Mouse (Mus musculus) heart, adult 18-20 months (tissue): ENCODE results near the gene Cst13. TPM values are rescaled to one million over a fixed set of nuclear protein-coding genes. Genes with fewer than 3 reads are reported as not detected.
"Not testable (repeated sequence)": the region's sequence is repeated elsewhere in the genome, so short reads cannot be mapped to it uniquely, and the experiment has no call there.

Source experiments
- DNase-seq, 2 experiments: peaks; one replicate each; pipeline ENCODE4 v3.0.0; 2021 to 2022; ENCODE audit warnings: mixed read lengths in 1 of 2
- long read RNA-seq, 2 experiments: library from polyadenylated mRNA; stranded (forward); transcript quantifications; one replicate each; pipeline ENCODE4 v2.0.0; 2021
- total RNA-seq, 2 experiments: library from RNA; stranded (reverse); gene quantifications; 2 replicates each; pipeline ENCODE4 v1.2.3; 2021

Gene Cst13
- total RNA-seq = not detected
- long read RNA-seq, experiment 1 = 0 reads
- long read RNA-seq, experiment 2 = 0 reads

GRCm38 (mm10) chr2:148819909-148820308 lies at the start of gene Cst13:
TSS of gene Cst13 (plus strand) at chr2:148820081.
- no peak for DNase-seq

GRCm38 (mm10) chr2:148771397-148771796 lies 48.5 kb upstream of the Cst13 start, which contains the start of gene Cst11:
TSS of gene Cst11 (minus strand) at chr2:148771497.
- not testable (repeated sequence) for DNase-seq

GRCm38 (mm10) chr2:148781709-148782108 lies 38.2 kb upstream of the Cst13 start, which contains the start of gene 8030411F24Rik:
TSS of gene 8030411F24Rik (plus strand) at chr2:148782009.
- DNase-seq = no peak

GRCm38 (mm10) chr2:148789142-148789541 lies 30.7 kb upstream of the Cst13 start, which contains the start of gene Cst12:
TSS of gene Cst12 (plus strand) at chr2:148789361.
- no peak for DNase-seq

DNA sequence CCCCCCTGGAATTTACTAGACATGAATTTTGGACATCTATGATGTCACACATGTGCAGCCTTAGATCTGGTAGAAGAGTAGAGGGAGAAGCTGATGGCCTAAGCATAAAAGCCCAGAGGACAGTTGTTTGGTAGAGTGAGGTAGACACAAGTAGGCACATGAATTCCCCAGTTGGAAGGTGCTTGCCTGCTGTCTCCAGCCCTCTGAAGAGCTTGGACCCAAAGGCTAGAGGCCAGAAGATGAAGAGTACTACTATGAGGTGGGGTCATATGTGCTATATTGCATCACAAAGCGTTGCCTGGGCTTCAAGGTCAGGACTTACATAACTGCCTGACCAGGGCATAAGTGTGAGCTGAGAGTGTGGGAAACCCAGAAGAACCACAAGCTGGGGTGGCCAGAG lies 21.4 kb upstream of the Cst13 start, which contains the start of gene Cst8:
Cst8 (plus strand) TSS at position 301 of the 400 bp plus-strand sequence.
- DNase-seq = no peak

DNA sequence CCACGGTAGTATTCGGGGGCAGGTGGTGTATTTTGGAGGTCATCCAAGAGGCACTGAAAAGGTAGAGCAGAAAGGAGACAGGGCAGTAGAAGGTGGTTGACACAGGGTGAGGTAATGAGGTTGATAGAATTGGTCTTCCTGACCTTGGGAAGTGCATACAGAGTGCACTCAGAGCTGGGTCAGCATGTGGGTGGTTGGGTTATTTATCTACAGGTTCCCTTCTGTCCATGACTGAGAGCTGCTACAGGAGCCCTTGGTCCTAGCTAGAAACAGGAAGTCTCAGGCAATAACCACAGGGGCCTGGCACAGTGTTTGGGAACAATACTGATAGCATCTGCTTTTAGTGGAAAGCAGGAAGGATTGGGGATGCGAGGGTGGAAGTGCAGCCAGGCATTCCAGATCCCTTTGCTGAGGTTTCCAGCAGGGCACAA lies 18.4 kb upstream of the Cst13 start:
- DNase-seq = peak; percentile 4 to 7

- no peak for DNase-seq
Observed at GRCm38 (mm10) chr2:148806696-148807095, 13.2 kb upstream of the Cst13 start.

- DNase-seq = no peak
Observed at GRCm38 (mm10) chr2:148825986-148826385, 6.1 kb downstream of the Cst13 start.

GRCm38 (mm10) chr2:148834912-148835311 lies 15.0 kb downstream of the Cst13 start, which contains the start of gene Cst9:
TSS of gene Cst9 (plus strand) at chr2:148835147.
- no peak for DNase-seq

- DNase-seq = no peak
Observed at GRCm38 (mm10) chr2:148838075-148838777, 18.3 kb downstream of the Cst13 start.

GRCm38 (mm10) chr2:148839224-148839623 lies 19.3 kb downstream of the Cst13 start:
- no peak for DNase-seq

DNA sequence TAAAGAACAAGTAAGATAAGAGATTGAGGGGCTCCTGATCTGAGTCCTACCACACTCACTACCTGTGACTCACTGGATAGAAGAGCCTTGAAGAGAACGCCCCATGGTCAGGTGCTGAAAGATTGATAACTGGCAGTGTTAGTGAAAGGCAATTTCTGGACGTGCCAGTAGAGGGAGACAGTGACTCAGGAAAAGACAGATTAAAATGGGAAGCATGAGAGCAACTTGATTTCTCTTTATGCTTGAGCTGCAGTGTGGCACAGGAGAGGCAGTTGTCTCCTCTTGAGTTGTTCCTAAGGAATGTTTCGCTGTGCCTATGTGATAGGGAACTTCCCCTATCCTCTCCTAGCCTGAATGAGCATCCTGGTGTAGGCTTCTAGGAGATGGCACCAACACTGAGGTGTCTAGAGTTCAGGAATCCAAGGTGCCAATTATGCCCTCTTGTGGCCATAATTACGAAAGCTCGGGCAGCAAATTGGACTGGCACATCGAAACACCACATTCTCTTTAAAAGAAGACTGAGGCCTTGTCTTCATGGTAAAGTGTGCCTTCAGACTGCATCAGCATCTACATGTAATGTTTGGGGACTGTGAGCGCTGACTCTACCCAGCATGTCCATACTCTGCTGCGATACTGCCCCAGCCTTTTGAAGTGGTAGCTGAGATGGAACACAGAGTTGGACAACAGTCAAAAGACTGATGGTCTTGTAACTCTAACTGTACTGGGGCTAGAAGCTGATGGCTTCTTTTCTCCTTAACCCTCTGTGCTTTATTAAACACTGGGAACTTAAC lies 31.4 kb downstream of the Cst13 start:
- peak; percentile 81 to 94 for DNase-seq

- peak; percentile 31 to 50 for DNase-seq
Observed at GRCm38 (mm10) chr2:148856630-148857400, 36.9 kb downstream of the Cst13 start.

GRCm38 (mm10) chr2:148857506-148857905 lies 37.6 kb downstream of the Cst13 start:
- peak; percentile 35 to 38 for DNase-seq

DNA sequence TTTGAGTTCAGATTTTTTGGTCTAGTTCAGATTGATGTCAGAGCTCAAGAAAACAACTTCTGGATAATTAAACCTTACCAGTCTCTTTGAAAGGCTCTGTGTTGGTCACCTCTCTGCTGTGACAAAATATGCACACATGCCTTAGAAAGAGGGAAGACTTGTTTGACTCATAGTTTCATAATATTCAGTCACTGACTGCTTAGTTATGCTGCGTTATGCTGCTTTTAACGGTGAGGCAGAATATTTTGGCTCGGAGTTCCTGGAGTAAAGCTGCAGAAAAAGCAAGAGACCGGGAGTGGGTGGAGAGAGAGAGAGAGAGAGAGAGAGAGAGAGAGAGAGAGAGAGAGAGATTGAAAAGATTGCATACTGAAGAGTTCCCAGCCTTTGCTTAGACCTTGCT lies 41.1 kb downstream of the Cst13 start:
- DNase-seq = no peak

DNA sequence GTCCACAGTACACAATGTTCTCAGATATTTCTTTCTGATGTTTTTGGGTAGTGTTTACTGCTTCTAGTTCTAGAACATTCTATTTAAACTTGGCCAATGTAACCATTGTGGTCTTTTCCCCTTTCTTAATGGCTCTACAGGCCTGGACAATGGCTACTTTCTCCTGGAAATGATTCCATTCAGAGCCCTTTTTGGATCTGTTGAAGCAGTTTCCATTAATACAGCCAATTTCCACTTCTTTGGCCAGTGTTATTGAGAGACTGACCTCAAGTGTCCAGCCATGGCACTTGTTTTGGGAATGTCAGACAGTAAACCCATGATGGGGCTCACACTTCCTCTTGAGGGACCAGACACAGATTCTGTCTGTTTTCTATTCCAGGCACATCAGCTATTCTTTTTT lies 41.8 kb downstream of the Cst13 start:
- peak; percentile 63 to 65 for DNase-seq

GRCm38 (mm10) chr2:148864966-148865365 lies 45.1 kb downstream of the Cst13 start, which contains the start of gene 9230104L09Rik:
TSS of gene 9230104L09Rik (minus strand) at chr2:148865038.
- DNase-seq = peak; percentile 63 to 75

- DNase-seq = no peak
Observed at GRCm38 (mm10) chr2:148868959-148869358, 49.1 kb downstream of the Cst13 start.

- no peak for DNase-seq
Observed at GRCm38 (mm10) chr2:148870526-148870925, 50.6 kb downstream of the Cst13 start.

- peak; percentile 59 to 67 for DNase-seq
Observed at GRCm38 (mm10) chr2:148872860-148873259, 53.0 kb downstream of the Cst13 start.

DNA sequence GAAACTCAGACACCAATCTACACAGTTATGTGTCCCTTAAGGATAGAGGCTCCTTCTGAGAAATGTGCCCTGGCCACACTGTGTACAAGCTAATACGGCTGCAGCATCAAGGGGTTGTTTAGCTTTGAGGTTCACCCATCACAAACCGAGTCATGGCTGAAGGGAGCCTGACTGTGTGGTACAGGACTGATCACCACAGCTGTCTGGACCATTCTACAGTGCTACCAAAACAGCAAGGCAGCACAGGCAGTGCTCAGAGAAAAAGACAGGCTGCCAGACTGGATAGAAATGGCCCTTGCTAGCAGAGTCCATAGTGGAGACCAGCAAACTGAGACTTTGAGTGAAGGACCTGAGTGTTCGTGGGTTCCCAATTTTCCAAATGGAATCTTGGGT lies 54.3 kb downstream of the Cst13 start:
- peak in 1 of 2 experiments; percentile 44 for DNase-seq
